Mouse (Mus musculus) frontal cortex, postnatal 14 days (tissue): ENCODE measurements around the gene Nudt7.

Source experiments
- DNase-seq, 2 experiments: peaks; one replicate each; pipeline ENCODE4 v3.0.0; 2022; ENCODE audit warnings: low spot score in 2 of 2

Gene Nudt7

DNA sequence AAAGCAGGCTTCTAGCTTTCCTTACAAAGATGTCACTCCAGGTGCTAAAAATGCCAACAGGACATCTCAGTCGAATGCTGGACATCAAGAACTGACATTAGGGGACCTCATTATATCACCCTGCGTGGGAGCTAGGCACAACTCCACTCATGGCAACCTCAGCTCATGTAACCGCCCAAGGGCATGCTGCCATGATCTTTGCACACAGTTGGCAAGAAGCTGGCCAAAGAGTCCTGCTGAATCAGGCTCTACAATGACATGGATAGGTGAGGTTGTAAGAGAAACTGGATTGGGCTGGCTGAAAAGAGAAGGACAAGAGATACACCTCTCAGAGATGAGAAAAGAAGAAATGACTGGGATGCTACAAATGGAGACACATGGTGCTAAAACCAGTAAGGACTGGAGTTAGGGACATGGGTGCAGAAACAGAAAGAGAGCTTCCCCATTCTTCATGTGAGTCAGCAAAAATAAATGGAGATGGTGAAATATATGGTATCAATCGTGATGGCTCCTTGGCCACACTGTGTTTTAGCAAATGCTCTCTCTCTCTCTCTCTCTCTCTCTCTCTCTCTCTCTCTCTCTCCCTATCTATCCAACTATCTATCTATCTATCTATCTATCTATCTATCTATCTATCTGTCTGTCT is 10.4 kb downstream of the Nudt7 start:
- no peak for DNase-seq

DNA sequence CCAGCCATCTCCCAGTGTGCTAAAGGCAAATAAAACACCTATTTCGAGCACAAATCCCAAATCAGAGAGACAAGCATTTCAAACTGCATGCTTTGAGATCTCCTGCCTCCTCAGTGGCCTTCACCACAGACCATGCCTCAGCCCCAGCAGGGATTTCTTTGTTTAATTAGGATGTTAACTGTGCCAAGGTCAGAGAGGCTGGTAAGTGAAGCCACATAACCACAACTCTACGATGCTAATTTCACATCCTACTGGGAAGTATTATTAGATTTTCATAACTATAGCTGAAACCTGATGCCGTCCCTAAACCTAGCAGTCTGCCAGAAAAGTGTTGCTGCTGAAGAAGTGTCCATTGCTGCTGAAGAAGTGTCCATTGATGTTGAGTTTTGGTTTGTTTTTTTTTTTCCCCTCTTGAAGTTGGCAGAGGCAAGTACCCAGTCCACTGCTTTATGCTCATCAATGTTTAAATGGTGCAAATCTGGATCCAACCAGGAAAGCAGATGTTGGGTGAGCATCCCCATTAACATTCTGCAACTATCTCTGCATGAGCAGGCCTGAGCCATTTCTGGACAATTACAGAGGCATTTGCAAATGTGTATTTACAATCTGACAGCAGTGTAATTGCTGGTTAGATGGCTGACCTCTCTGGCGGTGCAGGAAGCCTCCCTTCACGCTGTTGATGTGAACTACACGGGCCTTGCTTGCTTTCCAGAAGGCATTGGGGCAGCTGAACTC is 20.1 kb downstream of the Nudt7 start:
- no peak for DNase-seq

DNA sequence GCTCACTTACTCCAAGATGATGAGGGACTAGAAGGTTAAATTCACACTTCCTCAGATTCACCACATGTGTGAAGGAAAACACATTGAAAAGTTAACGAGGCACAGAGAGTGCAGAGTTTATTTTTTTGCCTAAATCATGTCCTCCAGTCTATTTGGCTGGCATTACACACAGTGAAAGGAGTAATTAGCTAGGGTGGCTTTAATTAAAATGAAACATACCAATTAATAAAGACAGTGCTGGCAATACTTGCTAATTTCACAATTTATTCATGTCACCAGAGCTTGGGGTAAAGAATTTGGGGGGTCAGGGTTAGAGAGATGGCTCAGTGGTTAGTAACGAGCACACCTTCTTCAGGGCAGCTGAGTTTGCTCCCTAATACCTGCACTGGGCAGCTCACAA is 25.2 kb downstream of the Nudt7 start:
- DNase-seq, result no peak

DNA sequence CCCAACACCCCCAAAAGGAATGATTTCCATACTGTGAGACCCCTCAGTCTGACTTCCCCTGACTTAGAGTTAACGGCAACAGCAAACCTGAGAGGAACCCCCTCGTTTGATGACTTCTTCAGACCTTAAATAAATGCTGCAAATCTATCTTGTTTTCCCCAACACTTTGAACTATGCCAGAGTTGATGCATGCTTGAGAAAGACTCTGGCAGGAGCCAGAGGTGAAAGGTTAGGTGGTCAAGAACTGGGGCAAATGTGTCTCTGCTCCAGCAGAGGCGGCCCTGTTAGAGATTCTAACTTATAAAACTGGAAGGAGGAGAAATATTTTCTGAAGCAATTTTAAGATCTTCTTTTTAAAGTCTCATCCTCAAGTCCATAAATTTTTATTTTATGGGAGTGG is 26.3 kb downstream of the Nudt7 start:
- DNase-seq, result no peak

DNA sequence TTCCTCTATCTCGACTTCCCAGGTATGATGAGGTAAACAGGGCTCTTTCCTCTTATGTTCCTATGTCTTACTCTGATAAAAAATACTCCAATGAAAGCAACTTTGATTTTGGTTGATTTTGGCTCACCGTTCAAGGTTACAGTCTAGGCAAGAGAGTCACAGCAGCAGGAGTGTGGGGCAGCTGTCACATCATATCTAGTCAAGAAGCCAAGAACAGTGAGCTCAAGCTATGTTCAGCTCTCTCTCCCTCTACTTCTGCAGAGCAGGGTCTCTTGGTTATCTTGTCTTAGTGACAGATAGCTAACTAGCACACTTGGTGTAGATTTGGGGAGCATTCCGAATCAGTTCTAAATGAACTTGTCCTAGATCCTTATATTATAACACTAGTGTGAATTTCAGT is 30.5 kb downstream of the Nudt7 start:
- DNase-seq, result no peak

DNA sequence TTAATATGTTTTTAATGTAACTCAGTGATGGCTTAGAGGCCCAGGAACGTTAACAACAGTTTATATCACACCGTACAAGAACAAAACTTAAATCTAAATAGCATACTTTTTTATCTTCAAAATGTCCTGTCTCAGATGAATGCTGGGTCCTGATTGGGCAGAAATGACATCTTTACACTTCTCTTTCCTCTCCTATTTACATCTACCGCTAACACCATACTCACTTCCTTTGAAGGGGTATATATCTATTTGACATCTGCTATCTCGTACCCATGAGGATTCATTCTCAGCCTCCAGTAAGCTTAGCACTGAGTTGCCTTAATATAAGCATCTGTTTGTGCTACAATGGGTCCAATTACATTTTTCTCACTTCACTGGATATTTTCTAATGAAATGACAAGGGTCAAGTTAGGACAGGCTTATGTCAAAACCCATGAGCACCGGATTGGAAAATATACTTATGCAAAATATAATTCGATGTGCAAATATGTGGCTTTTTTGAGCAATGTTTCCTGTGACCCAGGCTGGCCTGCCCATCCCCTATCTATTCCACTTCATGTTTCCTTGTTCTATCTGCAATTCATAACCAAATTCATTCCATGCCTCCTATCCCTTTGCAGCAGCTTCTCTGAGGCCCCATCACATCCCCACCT is 31.2 kb downstream of the Nudt7 start:
- DNase-seq, result no peak

DNA sequence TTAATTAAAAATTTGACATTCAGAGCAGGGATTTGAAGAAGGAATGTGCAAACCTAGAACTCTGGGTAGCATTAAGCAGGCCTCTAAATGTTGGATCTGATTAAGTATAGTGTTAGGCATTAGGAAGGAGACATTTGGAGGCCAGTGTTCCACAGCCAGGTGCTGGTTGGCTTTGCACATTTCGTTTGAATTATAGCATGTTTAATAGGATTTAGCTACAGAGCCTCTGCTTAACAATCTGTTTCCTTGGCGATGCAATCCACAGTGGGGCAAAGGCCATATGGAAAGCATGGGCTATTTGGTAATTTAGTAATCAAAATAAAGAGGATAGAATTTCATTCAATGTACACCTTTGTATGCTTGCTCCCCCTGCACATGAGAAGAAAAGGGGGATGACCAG is 32.4 kb downstream of the Nudt7 start:
- DNase-seq, result no peak

DNA sequence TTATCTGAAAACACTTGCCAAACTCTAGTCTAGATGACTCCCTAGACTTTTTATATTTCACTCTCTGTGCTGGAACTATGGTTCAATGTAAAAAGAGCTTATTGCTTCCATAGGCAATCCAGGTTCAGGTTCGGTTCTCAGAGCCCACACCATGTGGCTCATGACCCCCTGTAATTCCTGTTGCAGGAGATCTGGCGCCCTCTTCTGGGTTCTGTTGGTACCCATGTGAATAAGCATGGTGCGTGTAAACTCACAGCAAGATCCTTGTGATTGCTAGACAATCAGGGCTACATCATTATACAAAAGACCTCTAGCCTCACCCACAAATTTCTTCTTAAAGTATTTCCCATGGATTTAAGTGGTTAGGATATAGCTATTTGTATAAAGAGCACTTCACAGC is 43.4 kb downstream of the Nudt7 start:
- DNase-seq, result no peak

DNA sequence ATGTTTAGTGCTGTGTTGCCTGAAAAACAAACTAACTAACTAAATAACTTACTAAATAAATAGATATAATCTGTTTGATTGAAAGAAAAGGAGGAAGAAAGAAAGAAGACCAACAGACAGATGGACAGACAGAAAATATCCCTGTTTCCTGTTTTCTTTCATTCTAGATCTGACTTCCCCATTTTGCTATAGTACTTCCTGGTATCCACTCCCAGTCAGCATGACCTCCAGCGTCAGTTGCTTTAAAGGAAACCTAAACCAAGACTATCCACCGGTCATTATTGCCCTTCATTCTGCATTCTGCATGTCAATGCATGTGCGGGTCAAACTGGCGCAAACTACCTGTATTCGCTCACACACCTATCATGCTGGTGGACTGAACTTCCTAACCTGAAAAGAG is 60.0 kb downstream of the Nudt7 start:
- DNase-seq, result no peak

DNA sequence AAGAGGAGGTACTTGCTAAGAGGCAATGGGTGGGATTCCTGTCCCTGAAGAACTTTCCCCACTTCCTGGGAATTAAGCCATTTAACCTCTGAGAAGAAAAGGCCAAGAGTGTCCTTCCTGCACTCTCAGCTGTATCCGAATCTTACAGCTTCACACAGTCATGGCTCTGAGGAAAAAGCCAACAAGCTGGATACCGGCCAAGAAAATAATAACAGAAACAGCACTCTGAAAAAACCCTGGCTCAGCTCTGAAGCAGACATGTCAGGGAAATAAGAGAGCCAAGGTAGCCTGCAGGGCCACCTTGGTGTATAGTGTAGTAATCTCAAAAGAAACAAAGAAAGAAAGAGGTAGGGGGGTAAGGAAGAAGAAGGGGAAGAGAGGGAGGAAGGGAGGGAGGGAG is 65.6 kb downstream of the Nudt7 start:
- DNase-seq, result no peak
